In the genomic region with DNA sequence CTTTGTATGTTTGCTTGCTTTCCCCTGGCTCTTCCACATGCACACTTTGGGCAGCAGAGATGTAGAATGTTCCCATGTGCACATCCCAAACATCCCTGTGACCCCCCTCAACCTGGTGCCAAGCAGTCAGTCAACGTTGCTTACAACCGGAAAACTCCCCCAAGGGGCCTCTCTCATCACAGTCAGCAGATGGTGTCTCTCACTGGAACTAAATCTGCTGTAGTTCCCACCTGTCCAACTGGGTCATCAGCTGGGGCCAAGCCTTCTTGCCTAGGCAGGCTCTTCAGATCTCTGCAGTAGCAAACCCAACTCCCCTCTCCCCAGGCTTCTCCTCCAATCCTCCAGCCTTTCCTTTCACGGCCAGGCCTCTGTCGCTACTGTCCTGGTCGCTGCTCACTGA, we compare ENCODE assay signal across 42 mouse cellular contexts. TPM values are rescaled to one million over a fixed set of nuclear protein-coding genes. Genes with fewer than 3 reads are reported as not detected.
DNase-seq lines count a peak whose midpoint lies in the region; ATAC-seq and TF ChIP-seq lines count a peak whose summit lies in the region.
"Had no signal": no experiment of that assay in that cellular context is flagged by ENCODE, and none has a peak within 500 bp of the region (broad histone marks: within the 10 kb centered on the region; RNA-seq: fewer than 3 reads in every experiment).

No protein-coding gene starts in this region.

- ATAC-seq in midbrain, postnatal 0 days (ENCODE audit: low FRiP score) = no peak
- ATAC-seq in midbrain, embryonic 15.5 days (replicated peaks) = no peak
- ATAC-seq in embryonic facial prominence, embryonic 15.5 days (ENCODE audit: insufficient number of reproducible peaks, low FRiP score, low TSS enrichment, low read depth) = no peak
- ATAC-seq: CD4-positive, CD25-positive, alpha-beta regulatory T cell, adult 4 months; forebrain, embryonic 16.5 days; inflammation-experienced regulatory T-cells, adult 6 months; midbrain, embryonic 16.5 days had no signal

- DNase-seq in cerebellum, adult 9-10 months = peak; percentile 9
- DNase-seq in cerebellum, postnatal 4 days (ENCODE audit: low spot score in 2 of 2) = no peak
- DNase-seq in midbrain, postnatal 0 days (ENCODE audit: low spot score) = peak; percentile 26
- no peak for DNase-seq in lung, postnatal 10 days
- no peak for DNase-seq in heart, adult 9 months (ENCODE audit: low spot score in 2 of 2)
- DNase-seq: adrenal gland, postnatal 36 days; gastrocnemius, adult 2 months; gastrocnemius, postnatal 36 days; heart, adult 18-20 months; heart, postnatal 4 days; kidney, adult 18-20 months; kidney, postnatal 25 days; lung, embryonic 14.5 days; thymus, adult 18-20 months; thymus, postnatal 36 days had no signal

- no peaks in the 10 kb centered on the region for H3K9me3 ChIP-seq in midbrain, postnatal 0 days (ENCODE audit: low read length)
- H3K9me3 ChIP-seq in midbrain, embryonic 15.5 days = no peaks in the 10 kb centered on the region
- no peaks in the 10 kb centered on the region for H3K9me3 ChIP-seq in embryonic facial prominence, embryonic 15.5 days (replicated peaks)
- H3K9me3 ChIP-seq: embryonic facial prominence, embryonic 12.5 days; heart, embryonic 12.5 days; hindbrain, embryonic 13.5 days; kidney, embryonic 15.5 days; liver, embryonic 15.5 days; midbrain, embryonic 10.5 days; neural tube, embryonic 12.5 days had no signal

- 52% methylated on average over 5 of the region's 5 CpGs for WGBS in midbrain, postnatal 0 days
- WGBS in midbrain, embryonic 15.5 days = 57% methylated on average over 5 of the region's 5 CpGs
- 45% methylated on average over 5 of the region's 5 CpGs for WGBS in embryonic facial prominence, embryonic 15.5 days

- H3K4me3 ChIP-seq in midbrain, postnatal 0 days (ENCODE audit: low read depth, low read length) = no peak overlapping the region
- no peak overlapping the region for H3K4me3 ChIP-seq in midbrain, embryonic 15.5 days
- H3K4me3 ChIP-seq in embryonic facial prominence, embryonic 15.5 days (replicated peaks) = no peak overlapping the region
- H3K4me3 ChIP-seq: embryonic facial prominence, embryonic 12.5 days; erythroblast, embryonic 14.5 days; gastrocnemius, adult 2 months; heart, embryonic 12.5 days; hindbrain, embryonic 13.5 days; kidney, embryonic 15.5 days; liver, embryonic 15.5 days; midbrain, embryonic 10.5 days; myocyte; neural tube, embryonic 12.5 days had no signal

- H3K4me1 ChIP-seq in midbrain, postnatal 0 days (ENCODE audit: insufficient read depth, low read length) = no peaks in the 10 kb centered on the region
- peaks cover 12% of the 10 kb centered on the region for H3K4me1 ChIP-seq in midbrain, embryonic 15.5 days
- peaks cover 28% of the 10 kb centered on the region for H3K4me1 ChIP-seq in embryonic facial prominence, embryonic 15.5 days
- H3K4me1 ChIP-seq: liver, embryonic 15.5 days had no signal

- H3K27me3 ChIP-seq in midbrain, postnatal 0 days (ENCODE audit: insufficient read depth, low read length) = peaks cover 4% of the 10 kb centered on the region
- H3K27me3 ChIP-seq in midbrain, embryonic 15.5 days (replicated peaks) = peaks cover 20% of the 10 kb centered on the region
- peaks cover 31% of the 10 kb centered on the region for H3K27me3 ChIP-seq in embryonic facial prominence, embryonic 15.5 days

- H3K9ac ChIP-seq in midbrain, postnatal 0 days (replicated peaks; ENCODE audit: low read length, poor library complexity, severe bottlenecking) = no peak overlapping the region
- H3K9ac ChIP-seq in midbrain, embryonic 15.5 days = no peak overlapping the region
- no peak overlapping the region for H3K9ac ChIP-seq in embryonic facial prominence, embryonic 15.5 days
- H3K9ac ChIP-seq: embryonic facial prominence, embryonic 12.5 days; heart, embryonic 12.5 days; hindbrain, embryonic 13.5 days; kidney, embryonic 15.5 days; liver, embryonic 15.5 days; lung, embryonic 14.5 days; neural tube, embryonic 12.5 days had no signal

- no peak for TF ChIP-seq CTCF in midbrain, postnatal 0 days (IDR thresholded peaks at IDR 0.05)

- no peak overlapping the region for H3K4me2 ChIP-seq in midbrain, postnatal 0 days (ENCODE audit: low read depth, low read length, poor library complexity, severe bottlenecking)
- H3K4me2 ChIP-seq in midbrain, embryonic 15.5 days = no peak overlapping the region
- H3K4me2 ChIP-seq in embryonic facial prominence, embryonic 15.5 days (replicated peaks) = no peak overlapping the region
- H3K4me2 ChIP-seq: embryonic facial prominence, embryonic 12.5 days; heart, embryonic 12.5 days; hindbrain, embryonic 13.5 days; kidney, embryonic 15.5 days; liver, embryonic 15.5 days; lung, embryonic 14.5 days; neural tube, embryonic 12.5 days had no signal

- H3K36me3 ChIP-seq in midbrain, postnatal 0 days (ENCODE audit: insufficient read depth, low read length) = no peaks in the 10 kb centered on the region
- no peaks in the 10 kb centered on the region for H3K36me3 ChIP-seq in midbrain, embryonic 15.5 days (replicated peaks)
- H3K36me3 ChIP-seq in embryonic facial prominence, embryonic 15.5 days = no peaks in the 10 kb centered on the region
- H3K36me3 ChIP-seq: embryonic facial prominence, embryonic 12.5 days; heart, embryonic 12.5 days; hindbrain, embryonic 13.5 days; kidney, embryonic 15.5 days; liver, embryonic 15.5 days; midbrain, embryonic 10.5 days; neural tube, embryonic 12.5 days had no signal

- no peak overlapping the region for H3K27ac ChIP-seq in midbrain, postnatal 0 days (ENCODE audit: low read depth, low read length)
- no peak overlapping the region for H3K27ac ChIP-seq in midbrain, embryonic 15.5 days
- H3K27ac ChIP-seq in embryonic facial prominence, embryonic 15.5 days (replicated peaks) = peak overlapping the region; percentile 61
- H3K27ac ChIP-seq: embryonic facial prominence, embryonic 12.5 days; gastrocnemius, adult 2 months; hindbrain, embryonic 13.5 days; kidney, embryonic 15.5 days; liver, embryonic 15.5 days; midbrain, embryonic 10.5 days; neural tube, embryonic 12.5 days had no signal

RNA-seq across cellular contexts. Expression of a gene that starts 6.1 kb away (rescaled TPM):
- 18.3 and 45.5 TPM in 2 replicates for total RNA-seq in midbrain, postnatal 0 days (2014; rRNA removed)
- 20.0 and 22.7 TPM in 2 replicates for polyA plus RNA-seq in midbrain, postnatal 0 days (2015; fragmentation: Nextera tagmentation; extraction: Ambion mirVana)
- polyA plus RNA-seq in midbrain, embryonic 15.5 days (2015; fragmentation: Nextera tagmentation; extraction: Ambion mirVana) = 12.3 and 12.8 TPM in 2 replicates
- 757 and 778 TPM in 2 replicates for polyA plus RNA-seq in embryonic facial prominence, embryonic 15.5 days (2015; fragmentation: Nextera tagmentation; extraction: Ambion mirVana)
- total RNA-seq: gastrocnemius, adult 2 months; gastrocnemius, postnatal 36 days; heart, adult 18-20 months; heart, postnatal 4 days; liver, adult 2 months; megakaryocyte progenitor cell, adult 5-6 weeks had no signal
- polyA plus RNA-seq: CD4-positive, CD25-positive, alpha-beta regulatory T cell, adult 4 months; erythroblast, embryonic 14.5 days; inflammation-experienced regulatory T-cells, adult 6 months; liver, adult 2 months; myocyte; small intestine, adult 2 months had no signal

RNA-seq across cellular contexts. Expression of a gene that starts 12.8 kb away (rescaled TPM):
- 1.2 and 1.4 TPM in 2 replicates for total RNA-seq in midbrain, postnatal 0 days (2014; rRNA removed)
- polyA plus RNA-seq in midbrain, postnatal 0 days (2015; fragmentation: Nextera tagmentation; extraction: Ambion mirVana) = 1.5 and 1.6 TPM in 2 replicates
- polyA plus RNA-seq in midbrain, embryonic 15.5 days (2015; fragmentation: Nextera tagmentation; extraction: Ambion mirVana) = 0.23 and 0.54 TPM in 2 replicates
- 67.0 and 80.2 TPM in 2 replicates for polyA plus RNA-seq in embryonic facial prominence, embryonic 15.5 days (2015; fragmentation: Nextera tagmentation; extraction: Ambion mirVana)
- total RNA-seq: adrenal gland, adult 18-20 months; adrenal gland, postnatal 36 days; gastrocnemius, adult 2 months; gastrocnemius, postnatal 36 days; heart, adult 18-20 months; heart, postnatal 4 days; liver, adult 2 months; megakaryocyte progenitor cell, adult 5-6 weeks had no signal
- polyA plus RNA-seq: CD4-positive, CD25-positive, alpha-beta regulatory T cell, adult 4 months; embryonic facial prominence, embryonic 12.5 days; erythroblast, embryonic 14.5 days; forebrain, embryonic 11.5 days; heart, embryonic 12.5 days; heart, postnatal 0 days; inflammation-experienced regulatory T-cells, adult 6 months; limb, embryonic 11.5 days; liver, adult 2 months; liver, embryonic 15.5 days; lung, embryonic 14.5 days; midbrain, embryonic 10.5 days; myocyte; neural tube, embryonic 12.5 days; small intestine, adult 2 months had no signal

RNA-seq across cellular contexts. Expression of a gene that starts 36.0 kb away (rescaled TPM):
- total RNA-seq in midbrain, postnatal 0 days (2014; rRNA removed) = not detected in 2 replicates
- polyA plus RNA-seq in midbrain, postnatal 0 days (2015; fragmentation: Nextera tagmentation; extraction: Ambion mirVana) = not detected in 2 replicates
- not detected in 2 replicates for polyA plus RNA-seq in midbrain, embryonic 15.5 days (2015; fragmentation: Nextera tagmentation; extraction: Ambion mirVana)
- polyA plus RNA-seq in embryonic facial prominence, embryonic 15.5 days (2015; fragmentation: Nextera tagmentation; extraction: Ambion mirVana) = 0.63 and 2.2 TPM in 2 replicates
- total RNA-seq: adrenal gland, postnatal 36 days; gastrocnemius, adult 2 months; gastrocnemius, postnatal 36 days; heart, adult 18-20 months; heart, postnatal 4 days; layer of hippocampus, adult 18-20 months; layer of hippocampus, postnatal 14 days; left cerebral cortex, adult 8-10 months; liver, adult 2 months; megakaryocyte progenitor cell, adult 5-6 weeks had no signal
- polyA plus RNA-seq: brain, embryonic 14.5 days; CD4-positive, CD25-positive, alpha-beta regulatory T cell, adult 4 months; embryonic facial prominence, embryonic 12.5 days; erythroblast, embryonic 14.5 days; forebrain, embryonic 11.5 days; forebrain, embryonic 16.5 days; heart, embryonic 12.5 days; heart, postnatal 0 days; hindbrain, embryonic 13.5 days; inflammation-experienced regulatory T-cells, adult 6 months; kidney, embryonic 15.5 days; limb, embryonic 11.5 days; liver, adult 2 months; liver, embryonic 15.5 days; lung, embryonic 14.5 days; midbrain, embryonic 10.5 days; myocyte; neural tube, embryonic 12.5 days; small intestine, adult 2 months; stomach, embryonic 14.5 days had no signal

RNA-seq across cellular contexts. Expression of a gene that starts 38.7 kb away (rescaled TPM):
- not detected in 2 replicates for total RNA-seq in midbrain, postnatal 0 days (2014; rRNA removed)
- 0.12 TPM in 1 of 2 replicates, not detected in the other for polyA plus RNA-seq in midbrain, postnatal 0 days (2015; fragmentation: Nextera tagmentation; extraction: Ambion mirVana)
- polyA plus RNA-seq in midbrain, embryonic 15.5 days (2015; fragmentation: Nextera tagmentation; extraction: Ambion mirVana) = not detected in 2 replicates
- 1.2 and 2.0 TPM in 2 replicates for polyA plus RNA-seq in embryonic facial prominence, embryonic 15.5 days (2015; fragmentation: Nextera tagmentation; extraction: Ambion mirVana)
- total RNA-seq: adrenal gland, adult 18-20 months; adrenal gland, postnatal 36 days; gastrocnemius, adult 2 months; gastrocnemius, postnatal 36 days; heart, adult 18-20 months; heart, postnatal 4 days; liver, adult 2 months; megakaryocyte progenitor cell, adult 5-6 weeks had no signal
- polyA plus RNA-seq: brain, embryonic 14.5 days; CD4-positive, CD25-positive, alpha-beta regulatory T cell, adult 4 months; embryonic facial prominence, embryonic 12.5 days; erythroblast, embryonic 14.5 days; forebrain, embryonic 11.5 days; heart, embryonic 12.5 days; heart, postnatal 0 days; hindbrain, embryonic 13.5 days; inflammation-experienced regulatory T-cells, adult 6 months; kidney, embryonic 15.5 days; limb, embryonic 11.5 days; liver, adult 2 months; liver, embryonic 15.5 days; lung, embryonic 14.5 days; midbrain, embryonic 10.5 days; midbrain, embryonic 16.5 days; myocyte; neural tube, embryonic 12.5 days; small intestine, adult 2 months; stomach, embryonic 14.5 days had no signal

RNA-seq across cellular contexts. Expression of a gene that starts 54.5 kb away (rescaled TPM):
- total RNA-seq in midbrain, postnatal 0 days (2014; rRNA removed) = 1.3 TPM in 1 of 2 replicates, not detected in the other
- 0.36 and 0.39 TPM in 2 replicates for polyA plus RNA-seq in midbrain, postnatal 0 days (2015; fragmentation: Nextera tagmentation; extraction: Ambion mirVana)
- 0.46 and 0.73 TPM in 2 replicates for polyA plus RNA-seq in midbrain, embryonic 15.5 days (2015; fragmentation: Nextera tagmentation; extraction: Ambion mirVana)
- 17.2 and 30.5 TPM in 2 replicates for polyA plus RNA-seq in embryonic facial prominence, embryonic 15.5 days (2015; fragmentation: Nextera tagmentation; extraction: Ambion mirVana)
- total RNA-seq: adrenal gland, adult 18-20 months; adrenal gland, postnatal 36 days; gastrocnemius, adult 2 months; gastrocnemius, postnatal 36 days; heart, adult 18-20 months; heart, postnatal 4 days; liver, adult 2 months; megakaryocyte progenitor cell, adult 5-6 weeks had no signal
- polyA plus RNA-seq: CD4-positive, CD25-positive, alpha-beta regulatory T cell, adult 4 months; erythroblast, embryonic 14.5 days; forebrain, embryonic 11.5 days; heart, embryonic 12.5 days; heart, postnatal 0 days; inflammation-experienced regulatory T-cells, adult 6 months; kidney, embryonic 15.5 days; limb, embryonic 11.5 days; liver, adult 2 months; liver, embryonic 15.5 days; lung, embryonic 14.5 days; midbrain, embryonic 10.5 days; myocyte; small intestine, adult 2 months; stomach, embryonic 14.5 days had no signal

Comparison
In these comparisons a context has a peak if more than half of its experiments do, and no peak if none do; other contexts are left out.
1. DNase-seq: peak in cerebellum, adult 9-10 months (single experiment) and midbrain, postnatal 0 days (single experiment); none in cerebellum, postnatal 4 days (0 of 2), lung, postnatal 10 days (single experiment) and heart, adult 9 months (0 of 2).
2. RNA of a gene that starts 6.1 kb away (polyA plus RNA-seq): 757 to 778 TPM in embryonic facial prominence, embryonic 15.5 days; 20.0 to 22.7 TPM in midbrain, postnatal 0 days and 12.3 to 12.8 TPM in midbrain, embryonic 15.5 days; every median in the first group is over 10 times any median in the second.
3. RNA of a gene that starts 12.8 kb away (polyA plus RNA-seq): 67.0 to 80.2 TPM in embryonic facial prominence, embryonic 15.5 days; 1.5 to 1.6 TPM in midbrain, postnatal 0 days and 0.23 to 0.54 TPM in midbrain, embryonic 15.5 days; every median in the first group is over 10 times any median in the second.